In genomic region chr5:125153201-125153816, GRCm38 (mm10) we compare ENCODE assay signal across 12 mouse cellular contexts. TPM values are rescaled to one million over a fixed set of nuclear protein-coding genes. Genes with fewer than 3 reads are reported as not detected.
A peak's percentile ranks its signal among the peaks of the same experiment; 100 is the strongest.
DNase-seq lines count a peak whose midpoint lies in the region; ATAC-seq and TF ChIP-seq lines count a peak whose summit lies in the region.
"Had no signal": no experiment of that assay in that cellular context is flagged by ENCODE, and none has a peak within 500 bp of the region (broad histone marks: within the 10 kb centered on the region; RNA-seq: fewer than 3 reads in every experiment).

No protein-coding gene starts in this region.

- peaks cover 32% of the 10 kb centered on the region for H3K79me2 ChIP-seq in MEL (ENCODE audit: control insufficient read depth, insufficient read depth, low read length, poor library complexity)

- TF ChIP-seq CTCF in layer of hippocampus, adult 2 months (conservative IDR thresholded peaks at IDR 0.05): peak; percentile 61
- peak in 1 of 3 experiments; percentile 39; a peak in 2 of 6 replicates for TF ChIP-seq CTCF in MEL (IDR thresholded peaks at IDR 0.05 in 2 of 3, conservative IDR thresholded peaks at IDR 0.05 in 1 of 3; ENCODE audit: control insufficient read depth in 1 of 3, insufficient read depth in 1 of 3, low read depth in 2 of 3, low read length in 3 of 3, poor library complexity in 1 of 3, severe bottlenecking in 1 of 3)

- TF ChIP-seq RAD21 in MEL (IDR thresholded peaks at IDR 0.05; ENCODE audit: low read depth, low read length): no peak

- H3K9me3 ChIP-seq in MEL (replicated peaks; ENCODE audit: insufficient read depth, low read length): no peaks in the 10 kb centered on the region
- H3K9me3 ChIP-seq in hindbrain, embryonic 10.5 days: no peaks in the 10 kb centered on the region
- H3K9me3 ChIP-seq in midbrain, embryonic 15.5 days: no peaks in the 10 kb centered on the region

- H3K4me1 ChIP-seq in MEL (ENCODE audit: control insufficient read depth in 1 of 2, insufficient read depth in 2 of 2, low read length in 2 of 2): peaks cover 32 to 42% of the 10 kb centered on the region in 2 experiments
- peaks cover 100% of the 10 kb centered on the region for H3K4me1 ChIP-seq in hindbrain, embryonic 10.5 days (replicated peaks)
- H3K4me1 ChIP-seq in midbrain, embryonic 15.5 days: peaks cover 92% of the 10 kb centered on the region

- H3K9ac ChIP-seq in MEL (ENCODE audit: control insufficient read depth, low read depth, low read length, poor library complexity, severe bottlenecking): peak overlapping the region; percentile 39
- H3K9ac ChIP-seq in midbrain, embryonic 15.5 days: no peak overlapping the region

- no peak overlapping the region for H3K4me3 ChIP-seq in layer of hippocampus, adult 2 months
- H3K4me3 ChIP-seq in MEL (ENCODE audit: control insufficient read depth in 1 of 2, insufficient read depth in 1 of 2, low read depth in 2 of 2, low read length in 2 of 2): no peak overlapping the region
- H3K4me3 ChIP-seq in hindbrain, embryonic 10.5 days: no peak overlapping the region
- H3K4me3 ChIP-seq in midbrain, embryonic 15.5 days: no peak overlapping the region

- peaks cover 0 to 35% of the 10 kb centered on the region in 2 experiments; a peak in 2 of 4 replicates for H3K36me3 ChIP-seq in MEL (ENCODE audit: control insufficient read depth in 1 of 2, insufficient read depth in 2 of 2, low read length in 2 of 2)
- H3K36me3 ChIP-seq in hindbrain, embryonic 10.5 days: peaks cover 18% of the 10 kb centered on the region
- no peaks in the 10 kb centered on the region for H3K36me3 ChIP-seq in midbrain, embryonic 15.5 days (replicated peaks)
- H3K36me3 ChIP-seq: G1E had no signal

- ATAC-seq in midbrain, embryonic 15.5 days (replicated peaks): no peak

- TF ChIP-seq EP300 in MEL (IDR thresholded peaks at IDR 0.05; ENCODE audit: low read depth in 1 of 2, low read length in 2 of 2): peak; percentile 59 to 69

- H3K4me2 ChIP-seq in midbrain, embryonic 15.5 days: no peak overlapping the region

- no peak for DNase-seq in layer of hippocampus, adult 2 months (ENCODE audit: low spot score in 2 of 2)
- no peak for DNase-seq in layer of hippocampus, adult 9-11 months
- peak; percentile 68 for DNase-seq in MEL (ENCODE audit: low read depth, low spot score)
- no peak for DNase-seq in hindbrain, embryonic 10.5 days (ENCODE audit: low spot score)
- no peak for DNase-seq in ovary, adult 18-20 months (ENCODE audit: low spot score)
- no peak for DNase-seq in cerebellum, adult 8-10 months
- DNase-seq in gastrocnemius, postnatal 10 days: no peak
- DNase-seq: gastrocnemius, postnatal 14 days; kidney, postnatal 10 days had no signal

- no peak for TF ChIP-seq POLR2A in MEL (IDR thresholded peaks at IDR 0.05; ENCODE audit: control insufficient read depth in 1 of 2, insufficient read depth in 1 of 2, low read depth in 1 of 2, low read length in 2 of 2, poor library complexity in 1 of 2)

- no peak overlapping the region for H3K27ac ChIP-seq in layer of hippocampus, adult 2 months
- peak overlapping the region; percentile 49 for H3K27ac ChIP-seq in MEL (ENCODE audit: control insufficient read depth, low read depth, low read length)
- H3K27ac ChIP-seq in hindbrain, embryonic 10.5 days: peak overlapping the region; percentile 93
- H3K27ac ChIP-seq in midbrain, embryonic 15.5 days: peak overlapping the region; percentile 83
- H3K27ac ChIP-seq: macrophage had no signal

- H3K27me3 ChIP-seq in MEL (ENCODE audit: control insufficient read depth in 1 of 2, insufficient read depth in 2 of 2, low read length in 2 of 2): no peaks in the 10 kb centered on the region
- no peaks in the 10 kb centered on the region; the same call in 1 of the 2 replicates for H3K27me3 ChIP-seq in hindbrain, embryonic 10.5 days (ENCODE audit: insufficient read depth, poor library complexity, severe bottlenecking)
- H3K27me3 ChIP-seq in midbrain, embryonic 15.5 days (replicated peaks): no peaks in the 10 kb centered on the region

- 80% methylated on average over 11 of the region's 11 CpGs for WGBS in hindbrain, embryonic 10.5 days
- 85% methylated on average over 11 of the region's 11 CpGs for WGBS in midbrain, embryonic 15.5 days

TF ChIP-seq in MEL, 35 proteins besides CTCF, POLR2A, EP300 and RAD21:
- TF ChIP-seq ZNF384 (IDR thresholded peaks at IDR 0.05; ENCODE audit: low read depth, low read length) (no peak), MAZ (IDR thresholded peaks at IDR 0.05; ENCODE audit: low read depth, low read length) (0 out of 2 replicates have a peak, but pooled peaks have one; percentile 52), RCOR1 (IDR thresholded peaks at IDR 0.05; ENCODE audit: low read depth, low read length) (no peak), ELF1 (IDR thresholded peaks at IDR 0.05; ENCODE audit: low read depth, low read length) (0 out of 2 replicates have a peak, but pooled peaks have one; percentile 11), ETS1 (IDR thresholded peaks at IDR 0.05; ENCODE audit: low read depth, low read length) (peak; percentile 72), SIN3A (IDR thresholded peaks at IDR 0.05; ENCODE audit: low read length) (peak; percentile 70; the same call in 1 of the 2 replicates), TAL1 (IDR thresholded peaks at IDR 0.05; ENCODE audit: low read length) (no peak), TCF12 (IDR thresholded peaks at IDR 0.05; ENCODE audit: low read depth, low read length) (peak; percentile 57), MAX (IDR thresholded peaks at IDR 0.05; ENCODE audit: low read length) (0 out of 2 replicates have a peak, but pooled peaks have one; percentile 34), CHD2 (IDR thresholded peaks at IDR 0.05; ENCODE audit: low read length) (no peak), KAT2A (conservative IDR thresholded peaks at IDR 0.05; ENCODE audit: low read depth, low read length) (no peak), GATA1 (IDR thresholded peaks at IDR 0.05; ENCODE audit: low read depth, low read length) (peak; percentile 55), MXI1 (IDR thresholded peaks at IDR 0.05; ENCODE audit: low read depth, low read length) (peak; percentile 41; the same call in 1 of the 2 replicates)

RNA-seq across cellular contexts. Expression of gene Ncor2, which starts 25.7 kb away (rescaled TPM):
- total RNA-seq in layer of hippocampus, adult 2 months (2021): 100 to 1,000 TPM; 285 to 307 TPM
- 5.0 and 7.7 TPM in 2 replicates for total RNA-seq in MEL (2012; rRNA removed)
- 10 to 100 TPM in 1 of 2 experiments, not detected in 1; 46.8 TPM for polyA plus RNA-seq in MEL (2012; ENCODE audit: insufficient read depth in 1 of 2, insufficient read length in 2 of 2, low read depth in 1 of 2, low replicate concordance in 2 of 2, missing spikeins in 1 of 2)
- polyA plus RNA-seq in hindbrain, embryonic 10.5 days (2016; fragmentation: Nextera tagmentation; extraction: Ambion mirVana): 18.1 and 19.7 TPM in 2 replicates
- polyA plus RNA-seq in midbrain, embryonic 15.5 days (2015; fragmentation: Nextera tagmentation; extraction: Ambion mirVana): 25.6 and 27.6 TPM in 2 replicates
- 100 to 1,000 TPM; 116 to 123 TPM for total RNA-seq in gastrocnemius, postnatal 10 days (2021)
- total RNA-seq: G1E had no signal

Comparison
In these comparisons a context has a peak if more than half of its experiments do, and no peak if none do; other contexts are left out.
1. RNA of gene Ncor2, which starts 25.7 kb away (total RNA-seq): 285 to 307 TPM in layer of hippocampus, adult 2 months and 116 to 123 TPM in gastrocnemius, postnatal 10 days; 5.0 to 7.7 TPM in MEL; every median in the first group is over 10 times any median in the second.